ENCODE assay signal across 17 mouse cellular contexts in genomic region chr11:32244617-32245016, GRCm38 (mm10). TPM values are rescaled to one million over a fixed set of nuclear protein-coding genes. Genes with fewer than 3 reads are reported as not detected.
DNase-seq lines count a peak whose midpoint lies in the region; ATAC-seq and TF ChIP-seq lines count a peak whose summit lies in the region.
"Had no signal": no experiment of that assay in that cellular context is flagged by ENCODE, and none has a peak within 500 bp of the region (broad histone marks: within the 10 kb centered on the region; RNA-seq: fewer than 3 reads in every experiment).

No protein-coding gene starts in this region.

- no peak for TF ChIP-seq CTCF in left cerebral cortex, adult 2 months (IDR thresholded peaks at IDR 0.05)
- TF ChIP-seq CTCF in MEL (IDR thresholded peaks at IDR 0.05 in 2 of 3, conservative IDR thresholded peaks at IDR 0.05 in 1 of 3; ENCODE audit: control insufficient read depth in 1 of 3, insufficient read depth in 1 of 3, low read depth in 2 of 3, low read length in 3 of 3, poor library complexity in 1 of 3, severe bottlenecking in 1 of 3) = no peak

- 82% methylated on average over 1 of the region's 1 CpGs for WGBS in heart, embryonic 13.5 days
- WGBS in embryonic facial prominence, embryonic 12.5 days = 90% methylated on average over 1 of the region's 1 CpGs

- no peak for DNase-seq in heart, postnatal 4 days
- DNase-seq in left cerebral cortex, adult 2 months (ENCODE audit: extremely low spot score in 1 of 2, low spot score in 2 of 2) = no peak
- DNase-seq in left cerebral cortex, adult 8-10 months (ENCODE audit: low spot score in 2 of 2) = no peak
- no peak for DNase-seq in MEL (ENCODE audit: low read depth, low spot score)
- DNase-seq in cerebellum, postnatal 4 days (ENCODE audit: low spot score in 2 of 2) = no peak
- DNase-seq: cerebellum, adult 8-10 months; layer of hippocampus, postnatal 36 days; lung, postnatal 4 days had no signal

- peak overlapping the region; percentile 28; the same call in 1 of the 2 replicates for H3K4me2 ChIP-seq in heart, embryonic 13.5 days
- no peak overlapping the region for H3K4me2 ChIP-seq in embryonic facial prominence, embryonic 12.5 days (replicated peaks)
- H3K4me2 ChIP-seq: forebrain, embryonic 15.5 days; hindbrain, embryonic 15.5 days; limb, embryonic 12.5 days had no signal

- H3K27me3 ChIP-seq in heart, embryonic 13.5 days (replicated peaks) = no peaks in the 10 kb centered on the region
- H3K27me3 ChIP-seq in MEL (ENCODE audit: control insufficient read depth in 1 of 2, insufficient read depth in 2 of 2, low read length in 2 of 2) = no peaks in the 10 kb centered on the region
- H3K27me3 ChIP-seq in embryonic facial prominence, embryonic 12.5 days = no peaks in the 10 kb centered on the region
- H3K27me3 ChIP-seq: forebrain, embryonic 15.5 days; hindbrain, embryonic 15.5 days; limb, embryonic 12.5 days had no signal

- no peak for TF ChIP-seq POLR2A in MEL (IDR thresholded peaks at IDR 0.05; ENCODE audit: control insufficient read depth in 1 of 2, insufficient read depth in 1 of 2, low read depth in 1 of 2, low read length in 2 of 2, poor library complexity in 1 of 2)

- peak overlapping the region; percentile 80 for H3K27ac ChIP-seq in heart, embryonic 13.5 days (replicated peaks)
- peak overlapping the region; percentile 68 for H3K27ac ChIP-seq in left cerebral cortex, adult 2 months
- H3K27ac ChIP-seq in MEL (ENCODE audit: control insufficient read depth, low read depth, low read length) = peak overlapping the region; percentile 92
- H3K27ac ChIP-seq in embryonic facial prominence, embryonic 12.5 days = peak overlapping the region; percentile 60
- H3K27ac ChIP-seq: forebrain, embryonic 15.5 days; hindbrain, embryonic 15.5 days; limb, embryonic 12.5 days had no signal

- ATAC-seq in heart, embryonic 13.5 days (ENCODE audit: extremely low read depth, insufficient number of reproducible peaks, low FRiP score, low TSS enrichment) = no peak
- no peak for ATAC-seq in embryonic facial prominence, embryonic 12.5 days (ENCODE audit: insufficient number of reproducible peaks, insufficient read depth, low FRiP score, low TSS enrichment)
- no peak for ATAC-seq in frontal cortex, adult (ENCODE audit: low TSS enrichment)
- ATAC-seq: CD4-positive, CD25-positive, alpha-beta regulatory T cell, adult 4 months; forebrain, embryonic 15.5 days had no signal

- peaks cover 23% of the 10 kb centered on the region for H3K4me1 ChIP-seq in heart, embryonic 13.5 days
- peaks cover 27 to 47% of the 10 kb centered on the region in 2 experiments for H3K4me1 ChIP-seq in MEL (ENCODE audit: control insufficient read depth in 1 of 2, insufficient read depth in 2 of 2, low read length in 2 of 2)
- H3K4me1 ChIP-seq in embryonic facial prominence, embryonic 12.5 days = 0 out of 2 replicates have a peak, but pooled peaks cover 5% of the 10 kb centered on the region
- H3K4me1 ChIP-seq: forebrain, embryonic 15.5 days; hindbrain, embryonic 15.5 days; limb, embryonic 12.5 days had no signal

- H3K36me3 ChIP-seq in heart, embryonic 13.5 days = peaks cover 83% of the 10 kb centered on the region
- H3K36me3 ChIP-seq in MEL (ENCODE audit: control insufficient read depth in 1 of 2, insufficient read depth in 2 of 2, low read length in 2 of 2) = peaks cover 0 to 45% of the 10 kb centered on the region in 2 experiments; a peak in 2 of 4 replicates
- peaks cover 61% of the 10 kb centered on the region for H3K36me3 ChIP-seq in embryonic facial prominence, embryonic 12.5 days

- no peaks in the 10 kb centered on the region for H3K79me2 ChIP-seq in MEL (ENCODE audit: control insufficient read depth, insufficient read depth, low read length, poor library complexity)

- H3K9ac ChIP-seq in heart, embryonic 13.5 days = peak overlapping the region; percentile 33
- H3K9ac ChIP-seq in MEL (ENCODE audit: control insufficient read depth, low read depth, low read length, poor library complexity, severe bottlenecking) = peak overlapping the region; percentile 40
- H3K9ac ChIP-seq in embryonic facial prominence, embryonic 12.5 days = no peak overlapping the region
- H3K9ac ChIP-seq: forebrain, embryonic 15.5 days; hindbrain, embryonic 15.5 days; limb, embryonic 12.5 days had no signal

- intact Hi-C loops in left cerebral cortex, adult 2 months (cut with DNase I) = no loop called here

- no peak overlapping the region for H3K4me3 ChIP-seq in heart, embryonic 13.5 days
- H3K4me3 ChIP-seq in left cerebral cortex, adult 2 months = no peak overlapping the region
- H3K4me3 ChIP-seq in MEL (ENCODE audit: control insufficient read depth in 1 of 2, insufficient read depth in 1 of 2, low read depth in 2 of 2, low read length in 2 of 2) = no peak overlapping the region
- H3K4me3 ChIP-seq in embryonic facial prominence, embryonic 12.5 days = no peak overlapping the region
- H3K4me3 ChIP-seq: forebrain, embryonic 15.5 days; hindbrain, embryonic 15.5 days; limb, embryonic 12.5 days; myocyte had no signal

- TF ChIP-seq EP300 in MEL (IDR thresholded peaks at IDR 0.05; ENCODE audit: low read depth in 1 of 2, low read length in 2 of 2) = peak in 1 of 2 experiments; percentile 10; a peak in 1 of 4 replicates

- no peaks in the 10 kb centered on the region for H3K9me3 ChIP-seq in heart, embryonic 13.5 days
- no peaks in the 10 kb centered on the region for H3K9me3 ChIP-seq in MEL (replicated peaks; ENCODE audit: insufficient read depth, low read length)
- no peaks in the 10 kb centered on the region for H3K9me3 ChIP-seq in embryonic facial prominence, embryonic 12.5 days
- H3K9me3 ChIP-seq: forebrain, embryonic 15.5 days; hindbrain, embryonic 15.5 days; limb, embryonic 12.5 days had no signal

- no peak for TF ChIP-seq RAD21 in MEL (IDR thresholded peaks at IDR 0.05; ENCODE audit: low read depth, low read length)

TF ChIP-seq in MEL, 35 proteins besides CTCF, POLR2A, EP300 and RAD21 (continues in another document):
- 0 out of 2 replicates have a peak, but pooled peaks have one; percentile 14 for TF ChIP-seq TCF12 (IDR thresholded peaks at IDR 0.05; ENCODE audit: low read depth, low read length)
- TF ChIP-seq ETS1 (IDR thresholded peaks at IDR 0.05; ENCODE audit: low read depth, low read length) = no peak
- no peak for TF ChIP-seq ZKSCAN1 (IDR thresholded peaks at IDR 0.05; ENCODE audit: low read depth, low read length)
- no peak for TF ChIP-seq ZC3H11A (IDR thresholded peaks at IDR 0.05; ENCODE audit: low read depth, low read length)
- TF ChIP-seq E2F4 (IDR thresholded peaks at IDR 0.05; ENCODE audit: borderline replicate concordance, low read depth, low read length) = no peak
- TF ChIP-seq USF1 (IDR thresholded peaks at IDR 0.05; ENCODE audit: low read depth, low read length) = no peak

RNA-seq across cellular contexts. Expression of gene Mpg, which starts 18.3 kb away (rescaled TPM):
- polyA plus RNA-seq in heart, embryonic 13.5 days (2015; fragmentation: Nextera tagmentation; extraction: Ambion mirVana) = 19.7 and 21.2 TPM in 2 replicates
- total RNA-seq in heart, postnatal 4 days (2021) = 10 to 100 TPM; 10.4 to 11.3 TPM
- 10 to 100 TPM; 17.5 to 19.1 TPM for total RNA-seq in left cerebral cortex, adult 2 months (2021)
- 10 to 100 TPM; 19.3 to 22.4 (median 20.9) TPM for total RNA-seq in left cerebral cortex, adult 8-10 months (2022)
- 41.2 and 43.2 TPM in 2 replicates for total RNA-seq in MEL (2012; rRNA removed)
- 10 to 100 TPM in 1 of 2 experiments, not detected in 1; 42.0 TPM for polyA plus RNA-seq in MEL (2012; ENCODE audit: insufficient read depth in 1 of 2, insufficient read length in 2 of 2, low read depth in 1 of 2, low replicate concordance in 2 of 2, missing spikeins in 1 of 2)
- polyA plus RNA-seq in embryonic facial prominence, embryonic 12.5 days (2016; fragmentation: Nextera tagmentation; extraction: Ambion mirVana) = 36.0 and 36.5 TPM in 2 replicates

RNA-seq across cellular contexts. Expression of gene Rhbdf1, which starts 22.5 kb away (rescaled TPM):
- 34.1 and 34.8 TPM in 2 replicates for polyA plus RNA-seq in heart, embryonic 13.5 days (2015; fragmentation: Nextera tagmentation; extraction: Ambion mirVana)
- total RNA-seq in heart, postnatal 4 days (2021) = 10 to 100 TPM; 31.9 to 33.0 TPM
- total RNA-seq in left cerebral cortex, adult 2 months (2021) = 10 to 100 TPM; 13.9 to 14.4 TPM
- 10 to 100 TPM in 2 of 4 experiments, 1 to 10 TPM in 2; 8.4 to 14.2 (median 10.1) TPM for total RNA-seq in left cerebral cortex, adult 8-10 months (2022)
- total RNA-seq in MEL (2012; rRNA removed) = 2.4 and 2.9 TPM in 2 replicates
- polyA plus RNA-seq in MEL (2012; ENCODE audit: insufficient read depth in 1 of 2, insufficient read length in 2 of 2, low read depth in 1 of 2, low replicate concordance in 2 of 2, missing spikeins in 1 of 2) = 10 to 100 TPM in 1 of 2 experiments, not detected in 1; 14.3 TPM
- polyA plus RNA-seq in embryonic facial prominence, embryonic 12.5 days (2016; fragmentation: Nextera tagmentation; extraction: Ambion mirVana) = 46.5 and 49.8 TPM in 2 replicates

RNA-seq across cellular contexts. Expression of gene Nprl3, which starts 22.9 kb away (rescaled TPM):
- 33.4 and 34.9 TPM in 2 replicates for polyA plus RNA-seq in heart, embryonic 13.5 days (2015; fragmentation: Nextera tagmentation; extraction: Ambion mirVana)
- total RNA-seq in heart, postnatal 4 days (2021) = 10 to 100 TPM; 27.1 to 32.1 TPM
- 10 to 100 TPM; 45.2 to 52.2 TPM for total RNA-seq in left cerebral cortex, adult 2 months (2021)
- 10 to 100 TPM; 55.3 to 63.7 (median 60.5) TPM for total RNA-seq in left cerebral cortex, adult 8-10 months (2022)
- total RNA-seq in MEL (2012; rRNA removed) = 12.5 and 14.1 TPM in 2 replicates
- polyA plus RNA-seq in MEL (2012; ENCODE audit: insufficient read depth in 1 of 2, insufficient read length in 2 of 2, low read depth in 1 of 2, low replicate concordance in 2 of 2, missing spikeins in 1 of 2) = 10 to 100 TPM in 1 of 2 experiments, not detected in 1; 18.4 TPM
- 47.9 and 48.2 TPM in 2 replicates for polyA plus RNA-seq in embryonic facial prominence, embryonic 12.5 days (2016; fragmentation: Nextera tagmentation; extraction: Ambion mirVana)

RNA-seq across cellular contexts. Expression of gene Hba-x, which starts 31.6 kb away (rescaled TPM):
- 2,385 and 4,851 TPM in 2 replicates for polyA plus RNA-seq in heart, embryonic 13.5 days (2015; fragmentation: Nextera tagmentation; extraction: Ambion mirVana)
- under 1 TPM in 1 of 2 experiments, not detected in 1; 0.52 TPM for total RNA-seq in heart, postnatal 4 days (2021)
- total RNA-seq in left cerebral cortex, adult 2 months (2021) = not detected
- not detected for total RNA-seq in left cerebral cortex, adult 8-10 months (2022)
- total RNA-seq in MEL (2012; rRNA removed) = not detected in 2 replicates
- polyA plus RNA-seq in MEL (2012; ENCODE audit: insufficient read depth in 1 of 2, insufficient read length in 2 of 2, low read depth in 1 of 2, low replicate concordance in 2 of 2, missing spikeins in 1 of 2) = under 1 TPM in 1 of 2 experiments, not detected in 1; 0.13 TPM
- polyA plus RNA-seq in embryonic facial prominence, embryonic 12.5 days (2016; fragmentation: Nextera tagmentation; extraction: Ambion mirVana) = 1,599 and 1,804 TPM in 2 replicates
- total RNA-seq: gastrocnemius, postnatal 10 days; layer of hippocampus, postnatal 36 days had no signal
- polyA plus RNA-seq: CD4-positive, CD25-positive, alpha-beta regulatory T cell, adult 4 months; myocyte had no signal

RNA-seq across cellular contexts. Expression of gene Hba-a1, which starts 38.7 kb away (rescaled TPM):
- 17,648 and 28,254 TPM in 2 replicates for polyA plus RNA-seq in heart, embryonic 13.5 days (2015; fragmentation: Nextera tagmentation; extraction: Ambion mirVana)
- total RNA-seq in heart, postnatal 4 days (2021) = over 10,000 TPM in 1 of 2 experiments, 1,000 to 10,000 TPM in 1; 3,912 to 12,509 TPM
- total RNA-seq in left cerebral cortex, adult 2 months (2021) = 100 to 1,000 TPM; 247 to 343 TPM
- 100 to 1,000 TPM; 209 to 396 (median 272) TPM for total RNA-seq in left cerebral cortex, adult 8-10 months (2022)
- total RNA-seq in MEL (2012; rRNA removed) = 211 and 272 TPM in 2 replicates
- polyA plus RNA-seq in MEL (2012; ENCODE audit: insufficient read depth in 1 of 2, insufficient read length in 2 of 2, low read depth in 1 of 2, low replicate concordance in 2 of 2, missing spikeins in 1 of 2) = 100 to 1,000 TPM; 313 to 334 TPM
- 3,181 and 3,391 TPM in 2 replicates for polyA plus RNA-seq in embryonic facial prominence, embryonic 12.5 days (2016; fragmentation: Nextera tagmentation; extraction: Ambion mirVana)
